Mouse (Mus musculus) layer of hippocampus, adult 11-12 months (tissue): Measurements from ENCODE around the gene Zfp110.

Source experiments
- DNase-seq: peaks from one replicate; pipeline ENCODE4 v3.0.0; 2022; ENCODE audit warnings: low spot score

The Zfp110 gene

GRCm38 (mm10) chr7:12897655-12898410, 63.3 kb downstream of the Zfp110 start, which contains the start of gene Zscan22:
TSS of gene Zscan22 (plus strand) at chr7:12897815.
- DNase-seq: peak; percentile 95
